Mouse (Mus musculus): ENCODE measurements around the gene Siah2. TPM values are rescaled to one million over a fixed set of nuclear protein-coding genes. Genes with fewer than 3 reads are reported as not detected.

The Siah2 gene
- polyA plus RNA-seq, 1 experiment from 2014 or later: 10.7 TPM

GRCm38 (mm10) chr3:58702329-58702728, 10.1 kb upstream of the Siah2 start:
- ATAC-seq: no peak
- 100% methylated on average over 1 of the region's 1 CpGs for WGBS
- H3K9me3 ChIP-seq (replicated peaks; ENCODE audit: control insufficient read depth, low read length, poor library complexity, severe bottlenecking): no peaks in the 10 kb centered on the region

DNA sequence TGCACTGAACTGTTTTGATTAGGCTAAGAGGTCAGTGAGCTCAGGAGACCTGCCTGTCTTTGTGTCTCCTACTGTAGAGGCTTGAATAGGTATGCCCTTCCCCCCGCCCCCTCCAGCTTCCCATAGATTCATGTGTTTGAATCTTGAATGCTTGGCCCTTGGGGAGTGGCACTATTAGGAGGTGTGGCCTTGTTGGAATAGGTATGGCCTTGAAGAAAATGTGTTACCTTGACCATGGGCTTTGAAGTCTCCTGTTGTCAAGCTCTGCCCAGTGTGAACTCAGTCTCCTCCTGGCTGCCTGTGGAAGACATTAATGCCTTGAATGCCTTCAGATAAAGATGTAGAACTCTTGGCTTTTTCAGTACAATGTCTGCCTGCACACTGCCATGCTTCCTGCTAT, 9.2 kb upstream of the Siah2 start:
- Histone ChIP-seq H3K9ac (ENCODE audit: low read depth, low read length) (no peak overlapping the region), H3K9me3 (replicated peaks; ENCODE audit: control insufficient read depth, low read length, poor library complexity, severe bottlenecking) (no peaks in the 10 kb centered on the region), H3K27ac (ENCODE audit: low read length) (no peak overlapping the region), H3K36me3 (ENCODE audit: control insufficient read depth, insufficient read depth, low read length) (no peaks in the 10 kb centered on the region), H3K27me3 (ENCODE audit: control insufficient read depth, insufficient read depth, low read depth, low read length) (no peaks in the 10 kb centered on the region), H3K4me2 (ENCODE audit: low read length) (no peak overlapping the region), H3K4me1 (ENCODE audit: control insufficient read depth, insufficient read depth, low read length) (no peaks in the 10 kb centered on the region), H3K4me3 (ENCODE audit: low read depth, low read length) (no peak overlapping the region)
- ATAC-seq: no peak
- WGBS: 91% methylated on average over 1 of the region's 1 CpGs

More at GRCm38 (mm10) chr3:58702329-58702728, 10.1 kb upstream of the Siah2 start:
- Histone ChIP-seq H3K4me2 (ENCODE audit: low read length) (no peak overlapping the region), H3K36me3 (ENCODE audit: control insufficient read depth, insufficient read depth, low read length) (no peaks in the 10 kb centered on the region), H3K27ac (ENCODE audit: low read length) (no peak overlapping the region), H3K4me3 (ENCODE audit: low read depth, low read length) (no peak overlapping the region), H3K4me1 (ENCODE audit: control insufficient read depth, insufficient read depth, low read length) (no peaks in the 10 kb centered on the region), H3K27me3 (ENCODE audit: control insufficient read depth, insufficient read depth, low read depth, low read length) (no peaks in the 10 kb centered on the region), H3K9ac (ENCODE audit: low read depth, low read length) (no peak overlapping the region)

GRCm38 (mm10) chr3:58697926-58698325, 5.7 kb upstream of the Siah2 start:
- Histone ChIP-seq H3K36me3 (ENCODE audit: control insufficient read depth, insufficient read depth, low read length) (no peaks in the 10 kb centered on the region), H3K27ac (ENCODE audit: low read length) (no peak overlapping the region), H3K4me3 (ENCODE audit: low read depth, low read length) (no peak overlapping the region), H3K4me2 (ENCODE audit: low read length) (no peak overlapping the region), H3K9me3 (replicated peaks; ENCODE audit: control insufficient read depth, low read length, poor library complexity, severe bottlenecking) (no peaks in the 10 kb centered on the region), H3K27me3 (ENCODE audit: control insufficient read depth, insufficient read depth, low read depth, low read length) (no peaks in the 10 kb centered on the region), H3K9ac (ENCODE audit: low read depth, low read length) (no peak overlapping the region), H3K4me1 (ENCODE audit: control insufficient read depth, insufficient read depth, low read length) (no peaks in the 10 kb centered on the region)
- WGBS: 91% methylated on average over 4 of the region's 4 CpGs
- ATAC-seq: no peak

GRCm38 (mm10) chr3:58696806-58697205, 4.6 kb upstream of the Siah2 start:
- Histone ChIP-seq H3K4me3 (ENCODE audit: low read depth, low read length) (no peak overlapping the region), H3K36me3 (ENCODE audit: control insufficient read depth, insufficient read depth, low read length) (no peaks in the 10 kb centered on the region), H3K9me3 (replicated peaks; ENCODE audit: control insufficient read depth, low read length, poor library complexity, severe bottlenecking) (no peaks in the 10 kb centered on the region), H3K27me3 (ENCODE audit: control insufficient read depth, insufficient read depth, low read depth, low read length) (no peaks in the 10 kb centered on the region), H3K9ac (ENCODE audit: low read depth, low read length) (no peak overlapping the region), H3K4me1 (ENCODE audit: control insufficient read depth, insufficient read depth, low read length) (peaks cover 2% of the 10 kb centered on the region; the same call in 1 of the 2 replicates), H3K27ac (ENCODE audit: low read length) (no peak overlapping the region), H3K4me2 (ENCODE audit: low read length) (no peak overlapping the region)
- no peak for ATAC-seq
- 55% methylated on average over 3 of the region's 3 CpGs for whole genome bisulfite sequencing

DNA sequence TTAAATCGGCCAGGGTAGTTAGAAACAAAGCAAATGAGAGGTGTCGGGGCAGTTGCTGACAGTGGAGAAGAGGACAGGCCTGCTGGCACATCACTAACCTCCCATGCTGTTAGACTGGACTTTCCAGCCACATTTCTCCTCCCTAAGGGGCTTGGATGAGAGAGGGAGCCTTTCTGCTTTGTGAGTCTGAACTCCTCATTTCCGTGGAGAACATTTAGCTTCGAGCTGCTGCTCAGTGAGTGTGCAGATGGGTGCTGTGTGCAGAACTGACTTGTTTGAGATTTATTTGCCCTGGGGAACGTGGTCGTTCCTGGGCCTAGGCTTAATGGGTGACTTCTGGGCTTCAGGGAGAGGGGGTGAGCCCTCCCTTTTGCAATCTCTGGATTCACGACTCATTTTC, 3.3 kb upstream of the Siah2 start:
- H3K4me3 ChIP-seq (ENCODE audit: low read depth, low read length): no peak overlapping the region
- no peaks in the 10 kb centered on the region for H3K27me3 ChIP-seq (ENCODE audit: control insufficient read depth, insufficient read depth, low read depth, low read length)
- H3K4me2 ChIP-seq (ENCODE audit: low read length): no peak overlapping the region
- peaks cover 2% of the 10 kb centered on the region; the same call in 1 of the 2 replicates for H3K4me1 ChIP-seq (ENCODE audit: control insufficient read depth, insufficient read depth, low read length)
- WGBS: 67% methylated on average over 7 of the region's 7 CpGs
- no peak overlapping the region for H3K9ac ChIP-seq (ENCODE audit: low read depth, low read length)
- H3K9me3 ChIP-seq (replicated peaks; ENCODE audit: control insufficient read depth, low read length, poor library complexity, severe bottlenecking): no peaks in the 10 kb centered on the region
- no peak overlapping the region for H3K27ac ChIP-seq (ENCODE audit: low read length)
- H3K36me3 ChIP-seq (ENCODE audit: control insufficient read depth, insufficient read depth, low read length): no peaks in the 10 kb centered on the region
- ATAC-seq: no peak

GRCm38 (mm10) chr3:58695044-58695443, 2.8 kb upstream of the Siah2 start:
- no peak overlapping the region for H3K4me3 ChIP-seq (ENCODE audit: low read depth, low read length)
- no peak overlapping the region for H3K9ac ChIP-seq (ENCODE audit: low read depth, low read length)
- H3K4me2 ChIP-seq (ENCODE audit: low read length): no peak overlapping the region
- no peaks in the 10 kb centered on the region for H3K36me3 ChIP-seq (ENCODE audit: control insufficient read depth, insufficient read depth, low read length)
- H3K27ac ChIP-seq (ENCODE audit: low read length): no peak overlapping the region
- no peaks in the 10 kb centered on the region for H3K9me3 ChIP-seq (replicated peaks; ENCODE audit: control insufficient read depth, low read length, poor library complexity, severe bottlenecking)
- H3K4me1 ChIP-seq (ENCODE audit: control insufficient read depth, insufficient read depth, low read length): peaks cover 6% of the 10 kb centered on the region
- no peak for ATAC-seq
- WGBS: 94% methylated on average over 1 of the region's 1 CpGs
- H3K27me3 ChIP-seq (ENCODE audit: control insufficient read depth, insufficient read depth, low read depth, low read length): no peaks in the 10 kb centered on the region

GRCm38 (mm10) chr3:58693331-58693730, 1.1 kb upstream of the Siah2 start:
- H3K9me3 ChIP-seq (replicated peaks; ENCODE audit: control insufficient read depth, low read length, poor library complexity, severe bottlenecking): no peaks in the 10 kb centered on the region
- 83% methylated on average over 7 of the region's 7 CpGs for WGBS
- no peak overlapping the region for H3K4me2 ChIP-seq (ENCODE audit: low read length)

DNA sequence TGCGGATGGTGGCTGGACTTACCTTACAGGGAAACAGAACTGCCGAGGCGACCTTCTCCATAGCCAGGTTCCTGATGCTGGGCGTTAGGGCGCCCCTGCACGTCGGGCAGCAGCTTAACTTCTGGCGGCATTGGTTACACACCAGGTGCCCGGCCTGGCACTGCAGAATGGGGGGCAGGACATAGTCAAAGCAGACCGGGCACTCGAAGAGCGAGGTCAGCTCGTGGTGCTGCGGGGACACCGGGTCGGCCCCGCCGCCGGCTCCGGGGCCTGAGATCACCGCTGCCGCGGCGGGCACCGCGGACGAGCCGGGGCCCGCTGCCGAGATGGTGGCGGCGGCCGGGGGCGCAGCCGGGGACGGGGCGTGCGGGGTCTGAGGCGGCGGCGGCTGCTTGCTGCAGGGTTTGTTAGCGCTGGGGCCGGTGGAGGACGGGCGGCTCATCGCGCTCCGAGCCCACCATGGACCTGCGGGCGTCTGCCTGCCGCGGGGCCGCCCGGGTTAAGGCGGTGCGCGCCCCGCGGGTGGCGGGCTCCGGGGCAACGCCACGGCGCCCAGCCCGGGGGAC, 743 bp downstream of the Siah2 start:
- H3K4me3 ChIP-seq (ENCODE audit: low read depth, low read length): peak overlapping the region; percentile 93
- no peaks in the 10 kb centered on the region for H3K27me3 ChIP-seq (ENCODE audit: control insufficient read depth, insufficient read depth, low read depth, low read length)
- H3K9me3 ChIP-seq (replicated peaks; ENCODE audit: control insufficient read depth, low read length, poor library complexity, severe bottlenecking): no peaks in the 10 kb centered on the region
- H3K4me1 ChIP-seq (ENCODE audit: control insufficient read depth, insufficient read depth, low read length): peaks cover 16% of the 10 kb centered on the region
- peak; percentile 36 for ATAC-seq
- H3K4me2 ChIP-seq (ENCODE audit: low read length): peak overlapping the region; percentile 61
- WGBS: 0% methylated on average over 46 of the region's 65 CpGs
- H3K9ac ChIP-seq (ENCODE audit: low read depth, low read length): peak overlapping the region; percentile 95
- H3K27ac ChIP-seq (ENCODE audit: low read length): peak overlapping the region; percentile 92
- no peaks in the 10 kb centered on the region for H3K36me3 ChIP-seq (ENCODE audit: control insufficient read depth, insufficient read depth, low read length)

More at GRCm38 (mm10) chr3:58693331-58693730, 1.1 kb upstream of the Siah2 start:
- H3K27ac ChIP-seq (ENCODE audit: low read length): no peak overlapping the region
- H3K27me3 ChIP-seq (ENCODE audit: control insufficient read depth, insufficient read depth, low read depth, low read length): no peaks in the 10 kb centered on the region
- H3K4me3 ChIP-seq (ENCODE audit: low read depth, low read length): no peak overlapping the region
- no peak for ATAC-seq
- peaks cover 16% of the 10 kb centered on the region for H3K4me1 ChIP-seq (ENCODE audit: control insufficient read depth, insufficient read depth, low read length)
- no peak overlapping the region for H3K9ac ChIP-seq (ENCODE audit: low read depth, low read length)
- no peaks in the 10 kb centered on the region for H3K36me3 ChIP-seq (ENCODE audit: control insufficient read depth, insufficient read depth, low read length)

DNA sequence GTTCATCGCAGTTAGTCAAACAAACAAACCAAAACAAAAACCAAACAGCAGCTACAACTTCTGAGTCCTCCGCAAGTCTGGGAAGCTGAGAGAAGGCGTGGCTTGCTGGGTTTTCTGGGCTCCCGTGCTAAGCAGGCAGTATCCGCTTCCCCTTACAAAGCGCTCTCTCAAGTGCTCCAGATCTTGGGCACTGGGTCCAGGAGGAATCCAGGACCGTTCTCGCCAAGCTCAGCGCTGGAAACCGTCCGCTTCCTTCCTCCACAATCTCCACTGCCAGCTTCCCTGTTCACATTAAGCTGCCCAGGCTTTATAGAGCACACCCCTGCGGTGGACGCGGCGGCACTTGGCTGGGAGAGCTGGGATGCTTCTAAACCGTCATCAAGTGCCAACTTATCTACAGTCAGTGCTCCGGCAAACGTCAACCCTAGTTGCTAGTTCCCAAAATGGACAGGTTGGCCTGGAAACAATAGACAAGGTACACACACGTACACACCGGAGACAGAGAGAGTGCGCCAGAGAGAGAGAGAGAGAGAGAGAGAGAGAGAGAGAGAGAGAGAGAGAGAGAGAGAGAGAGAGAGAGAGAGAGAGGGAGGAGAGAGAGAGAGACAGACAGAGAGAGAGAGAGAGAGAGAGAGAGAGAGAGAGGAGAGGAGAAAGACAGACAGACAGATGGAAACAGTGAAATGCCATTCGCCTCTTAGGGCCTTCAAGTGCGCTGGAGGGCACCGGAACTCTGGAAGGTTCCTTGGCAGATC, 1.4 kb downstream of the Siah2 start:
- Histone ChIP-seq H3K9ac (ENCODE audit: low read depth, low read length) (peak overlapping the region; percentile 95), H3K9me3 (replicated peaks; ENCODE audit: control insufficient read depth, low read length, poor library complexity, severe bottlenecking) (no peaks in the 10 kb centered on the region), H3K4me2 (ENCODE audit: low read length) (peak overlapping the region; percentile 61), H3K27me3 (ENCODE audit: control insufficient read depth, insufficient read depth, low read depth, low read length) (no peaks in the 10 kb centered on the region), H3K4me3 (ENCODE audit: low read depth, low read length) (peak overlapping the region; percentile 93), H3K4me1 (ENCODE audit: control insufficient read depth, insufficient read depth, low read length) (peaks cover 16% of the 10 kb centered on the region), H3K27ac (ENCODE audit: low read length) (peak overlapping the region; percentile 92), H3K36me3 (ENCODE audit: control insufficient read depth, insufficient read depth, low read length) (no peaks in the 10 kb centered on the region)
- peak; percentile 5 for ATAC-seq
- under 1% methylated on average over 24 of the region's 24 CpGs for WGBS

All from midbrain, embryonic 16.5 days (tissue).